Mouse (Mus musculus) NIH3T3 (cell line): Measurements from ENCODE around the gene Olfr786.

ENCODE experiments used
- DNase-seq: peaks from one replicate; pipeline ENCODE4 v3.0.0-alpha.2; 2012; ENCODE audit warnings: low read depth

Olfr786 gene

DNA sequence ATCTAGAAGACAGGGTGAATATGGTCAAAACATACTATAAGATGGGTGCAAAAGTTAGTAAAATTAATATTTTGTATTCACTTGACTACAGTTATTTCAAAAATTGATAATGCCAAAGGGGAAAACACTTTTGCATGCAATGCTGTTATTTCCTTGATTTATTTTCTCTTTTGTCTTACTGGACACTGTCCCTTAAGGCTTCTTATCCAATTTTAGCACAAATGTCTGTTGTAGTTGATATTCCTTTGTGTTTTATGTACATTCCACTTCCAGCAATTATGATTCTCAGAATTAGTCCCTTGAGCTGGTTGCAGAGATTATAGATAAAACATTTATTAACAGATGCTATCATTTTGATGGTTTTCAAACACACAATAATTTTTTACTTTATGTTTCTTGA lies at the start of gene Olfr786:
Gene Olfr786, plus strand, starts transcription at position 301 of the 400 bp plus-strand sequence.
- no peak for DNase-seq

DNA sequence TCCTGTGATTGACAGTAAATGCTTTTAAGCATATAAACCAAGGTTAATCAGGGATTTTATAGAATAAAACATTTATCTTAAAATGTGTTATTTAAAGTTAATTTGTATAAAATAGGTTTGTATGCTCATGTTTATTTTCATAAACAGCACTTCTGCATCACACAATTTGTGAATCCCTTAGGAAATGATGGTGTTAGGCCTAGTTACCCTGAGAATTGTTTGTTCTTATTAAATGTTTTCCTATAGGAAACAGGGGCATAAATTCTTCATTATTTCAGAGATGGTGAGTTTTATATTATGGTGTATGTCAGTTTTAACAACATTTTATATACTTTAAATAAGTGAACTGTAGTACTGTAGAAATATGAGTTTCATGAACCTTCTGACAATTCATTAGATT lies 43.3 kb upstream of the Olfr786 start, which contains the start of gene Olfr784:
Gene Olfr784, plus strand, starts transcription at position 301 of the 400 bp plus-strand sequence.
- no peak for DNase-seq

GRCm38 (mm10) chr10:129400892-129401291 lies 26.2 kb upstream of the Olfr786 start:
- no peak for DNase-seq

DNA sequence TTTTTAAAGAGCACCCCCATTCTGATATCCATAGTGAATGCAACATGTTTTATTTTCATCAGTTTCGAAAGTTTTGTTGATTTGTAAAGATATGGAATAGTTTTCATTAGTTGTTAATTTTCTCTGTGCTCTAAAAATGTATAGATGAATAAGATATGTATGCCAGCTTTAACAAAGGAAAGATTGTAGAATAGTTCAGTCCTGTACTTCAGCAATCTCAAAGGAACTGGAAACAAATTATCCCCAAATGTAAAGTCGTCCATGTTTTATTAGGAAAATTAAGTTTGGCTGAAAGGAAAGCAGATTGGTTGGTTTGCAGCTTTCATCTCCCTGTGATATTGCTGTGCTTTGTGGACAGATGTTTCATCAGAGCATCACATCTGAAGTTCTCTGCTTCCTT lies 22.0 kb upstream of the Olfr786 start, which contains the start of gene Olfr785:
Gene Olfr785, plus strand, starts transcription at position 301 of the 400 bp plus-strand sequence.
- no peak for DNase-seq

DNA sequence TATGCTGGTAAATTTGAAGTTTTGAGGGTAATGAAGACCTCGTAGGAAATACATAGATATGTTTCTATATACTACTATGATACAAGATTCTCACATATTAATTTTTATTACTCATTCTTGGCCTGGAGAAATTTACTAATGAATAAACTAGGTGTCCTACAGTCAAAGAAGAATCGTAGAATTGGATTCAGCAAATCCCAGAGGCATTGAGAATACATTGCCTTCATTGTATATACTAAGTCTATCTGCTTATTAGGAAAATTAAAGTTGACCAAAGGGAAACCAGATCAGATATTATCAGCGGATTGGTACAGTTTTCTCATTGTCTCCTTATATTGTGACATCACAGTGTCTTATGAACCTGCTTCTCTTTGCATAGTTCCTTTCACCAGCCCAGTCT lies 34.5 kb downstream of the Olfr786 start, which contains the start of gene Olfr787:
Gene Olfr787, plus strand, starts transcription at position 301 of the 400 bp plus-strand sequence.
- DNase-seq, result no peak

DNA sequence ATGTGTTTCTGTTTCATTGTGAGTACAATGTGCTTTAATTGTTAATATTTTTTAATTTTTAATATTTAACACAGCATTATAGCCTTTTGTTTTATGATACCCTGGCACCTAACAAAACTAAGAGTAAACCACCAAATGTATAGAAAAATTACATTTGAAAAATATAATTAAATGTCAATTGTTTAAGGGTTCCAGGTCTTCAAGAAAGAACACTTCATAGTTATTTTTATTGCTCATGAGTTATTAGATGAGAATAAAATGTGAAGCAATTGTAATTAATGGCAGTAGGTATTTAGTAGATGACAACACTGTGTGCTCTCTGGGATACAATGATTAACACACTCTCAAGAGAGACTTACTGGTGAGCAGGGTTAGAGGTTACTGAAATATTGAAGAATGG lies 43.6 kb downstream of the Olfr786 start, which contains the start of gene Olfr788:
Gene Olfr788, plus strand, starts transcription at position 301 of the 400 bp plus-strand sequence.
- DNase-seq, result no peak

GRCm38 (mm10) chr10:129473256-129473655 lies 46.1 kb downstream of the Olfr786 start:
- no peak for DNase-seq

GRCm38 (mm10) chr10:129473723-129474122 lies 46.6 kb downstream of the Olfr786 start:
- DNase-seq, result no peak

DNA sequence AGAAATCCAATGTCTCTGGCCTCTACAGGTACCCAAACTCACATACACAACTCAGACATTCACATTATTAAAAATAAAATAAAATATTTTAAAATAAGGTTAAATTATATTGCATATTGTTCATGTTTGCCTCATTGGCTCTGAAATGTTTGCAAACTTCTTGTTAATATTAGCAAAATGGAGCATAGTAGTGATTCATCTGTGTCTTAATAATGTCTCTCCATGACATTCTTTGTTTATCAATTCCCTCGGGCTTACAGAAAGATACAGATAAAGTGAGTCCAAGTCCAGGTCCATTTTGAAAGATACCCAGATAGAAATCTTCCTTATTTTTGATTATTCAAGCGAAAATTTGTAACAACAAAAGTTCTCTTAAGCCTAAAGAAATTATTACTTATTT lies 57.3 kb downstream of the Olfr786 start, which contains the start of gene Olfr789:
Gene Olfr789, plus strand, starts transcription at position 301 of the 400 bp plus-strand sequence.
- no peak for DNase-seq
